Mouse (Mus musculus) adrenal gland, adult 18-20 months (tissue): ENCODE data around the gene Plk2. TPM values are rescaled to one million over a fixed set of nuclear protein-coding genes. Genes with fewer than 3 reads are reported as not detected.

Source experiments
- DNase-seq, 2 experiments: peaks; one replicate each; pipeline ENCODE4 v3.0.0; 2021 to 2022; ENCODE audit warnings: low spot score in 2 of 2
- long read RNA-seq, 2 experiments: library from polyadenylated mRNA; stranded (forward); transcript quantifications; one replicate each; pipeline ENCODE4 v2.0.0; 2021
- total RNA-seq, 2 experiments: library from RNA; stranded (reverse); gene quantifications; 1 replicate in 1 of 2; 2 replicates in 1 of 2; pipeline ENCODE4 v1.2.3; 2021

Plk2 gene
- 10 to 100 TPM; 13.0 to 18.0 TPM for total RNA-seq
- long read RNA-seq, experiment 1, transcript Plk2-201 (14 exons, 2,800 nt) = major isoform, 18 of 23 reads
- long read RNA-seq, experiment 1, partial matches to known transcripts = 0 of 23 reads
- long read RNA-seq, experiment 1, other reads (novel, unspliced or antisense) = 5 of 23 reads
- long read RNA-seq, experiment 2, transcript Plk2-201 (14 exons, 2,800 nt) = major isoform, 30 of 32 reads
- long read RNA-seq, experiment 2, partial matches to known transcripts = 2 of 32 reads
- long read RNA-seq, experiment 2, other reads (novel, unspliced or antisense) = 0 of 32 reads

- DNase-seq = peak; percentile 99
These were observed at the start of gene Plk2 for GRCm38 (mm10) chr13:110394291-110395178. Gene Plk2 (plus strand): TSS chr13:110395046.

GRCm38 (mm10) chr13:110346707-110347106 lies 48.1 kb upstream of the Plk2 start:
- DNase-seq = no peak

DNA sequence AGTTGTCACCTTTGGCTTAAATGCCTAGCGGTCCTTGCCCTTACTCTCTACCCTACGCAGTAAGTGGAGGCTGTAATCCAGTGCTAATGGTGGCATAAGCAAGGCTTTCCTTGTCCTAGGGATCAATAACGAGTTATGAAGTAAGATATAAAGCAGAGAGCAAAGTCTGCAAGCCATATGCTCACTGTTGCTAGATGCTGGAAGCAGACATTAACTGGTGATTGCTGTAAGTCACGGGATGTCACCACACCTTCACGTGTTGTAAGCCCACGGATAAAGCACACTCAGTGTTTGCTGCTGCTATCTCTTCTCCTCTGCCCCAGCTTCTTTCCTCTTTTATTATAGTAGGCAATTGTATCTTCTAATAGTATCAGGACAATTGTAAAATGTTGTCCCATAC lies 43.8 kb upstream of the Plk2 start:
- DNase-seq = no peak

DNA sequence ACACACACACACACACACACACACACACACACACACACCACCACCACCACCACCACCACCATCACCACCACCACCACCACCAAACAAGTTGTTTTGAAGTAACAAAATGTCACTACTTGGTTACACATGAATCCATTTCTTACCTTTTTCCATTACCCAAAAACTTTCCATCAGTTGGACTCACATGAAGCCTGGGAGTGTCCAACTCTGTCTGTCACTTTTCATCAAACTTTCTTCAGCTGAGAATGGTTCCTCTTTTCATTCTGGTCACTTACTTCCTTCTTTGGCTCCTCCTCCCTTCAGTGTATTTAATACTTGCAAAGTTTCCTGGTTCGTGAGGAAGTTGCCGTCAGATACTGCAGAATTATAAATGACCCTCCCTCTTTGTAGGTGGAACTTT lies 37.9 kb upstream of the Plk2 start, which contains the start of gene Gapt:
Gapt (minus strand) TSS at position 259 of the 400 bp plus-strand sequence.
- no peak for DNase-seq

GRCm38 (mm10) chr13:110363722-110364121 lies 31.1 kb upstream of the Plk2 start:
- no peak for DNase-seq

DNA sequence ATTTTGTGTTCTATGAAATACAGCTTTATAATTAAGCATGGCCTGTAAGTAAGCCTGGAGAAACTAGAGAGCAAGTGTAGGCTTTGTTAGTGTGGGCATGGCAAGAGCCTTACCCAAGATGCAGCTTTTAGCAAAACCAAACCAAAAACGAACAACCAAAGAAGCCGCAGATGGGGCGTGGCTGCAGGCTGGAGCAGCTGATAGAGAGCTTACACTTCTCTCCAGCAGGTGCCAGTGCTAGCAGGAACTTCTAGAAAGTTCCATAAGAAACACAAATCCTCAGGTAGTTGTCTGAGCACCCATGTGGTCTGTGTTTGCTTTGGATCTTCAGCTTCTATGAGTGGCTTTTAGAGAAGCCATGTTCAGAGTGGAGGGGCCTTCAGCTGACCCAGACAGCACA lies 28.4 kb upstream of the Plk2 start:
- DNase-seq = no peak

DNA sequence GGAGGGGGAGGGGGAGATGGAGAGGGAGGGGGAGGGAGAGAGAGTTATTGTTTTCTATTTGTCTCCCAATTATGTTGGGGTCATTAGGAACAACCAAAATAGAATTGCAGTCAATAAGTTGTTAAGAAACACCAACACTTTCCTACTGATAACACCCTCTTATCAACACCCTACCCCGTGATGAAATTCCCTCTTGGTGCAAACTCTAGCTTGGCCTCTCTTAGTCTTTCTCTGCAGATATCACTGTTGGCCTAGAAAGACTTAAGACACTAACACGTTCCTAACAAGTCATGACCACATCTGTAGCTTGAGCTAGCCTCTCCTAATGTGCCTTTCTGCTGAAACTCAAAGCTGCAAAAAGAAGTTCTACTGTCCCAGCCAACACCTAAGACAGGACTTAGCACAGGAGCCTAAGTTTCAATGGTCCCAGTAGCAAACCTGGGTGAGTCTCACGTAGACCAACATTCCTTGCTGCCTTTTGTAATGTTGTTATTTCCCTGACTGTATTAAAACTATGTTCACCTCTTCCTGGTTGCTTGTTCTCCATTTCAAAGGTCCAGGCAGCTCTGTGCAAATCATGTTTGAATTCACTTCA lies 26.8 kb upstream of the Plk2 start:
- DNase-seq = no peak

GRCm38 (mm10) chr13:110368556-110369040 lies 26.2 kb upstream of the Plk2 start:
- peak; percentile 38 to 43 for DNase-seq

DNA sequence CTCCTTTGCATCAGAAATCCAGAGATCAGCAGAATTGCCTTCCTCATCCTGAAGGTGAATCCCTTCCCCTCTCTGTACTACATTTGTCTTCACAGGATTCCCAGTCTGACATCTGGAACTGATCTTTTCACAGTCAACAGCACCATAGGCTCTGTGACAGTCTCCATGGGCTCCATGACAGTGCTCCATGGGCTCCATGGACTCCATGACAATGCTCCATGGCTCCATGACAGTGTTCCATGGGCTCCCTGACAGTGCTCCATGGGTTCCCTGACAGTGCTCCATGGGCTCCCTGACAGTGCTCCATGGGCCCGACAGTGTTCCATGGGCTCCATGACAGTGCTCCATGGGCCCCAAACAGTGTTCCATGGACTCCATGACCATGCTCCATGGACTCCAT lies 25.2 kb upstream of the Plk2 start:
- DNase-seq = no peak

GRCm38 (mm10) chr13:110382447-110382901 lies 12.4 kb upstream of the Plk2 start:
- DNase-seq = no peak

DNA sequence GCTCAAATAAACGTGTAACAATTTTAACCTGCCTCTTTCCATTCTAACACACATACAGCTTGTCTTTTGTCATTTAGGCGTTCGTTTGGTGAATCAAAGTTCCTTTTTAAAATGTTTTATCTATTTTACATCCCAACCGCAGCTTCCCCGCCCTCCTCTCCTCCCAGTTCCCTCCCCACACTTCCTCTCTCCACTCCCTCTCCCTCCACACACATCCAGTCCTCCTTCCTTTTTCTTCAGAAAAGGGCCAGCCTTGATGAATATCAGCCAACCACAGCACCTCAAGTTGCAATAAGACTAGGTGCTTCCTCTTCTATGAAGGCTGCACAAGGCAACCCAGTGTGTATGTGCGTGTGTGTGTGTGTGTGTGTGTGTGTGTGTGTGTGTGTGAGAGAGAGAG lies 10.3 kb upstream of the Plk2 start:
- no peak for DNase-seq

- DNase-seq = peak; percentile 57 to 65
These were observed 2.6 kb upstream of the Plk2 start for GRCm38 (mm10) chr13:110392210-110392609.

GRCm38 (mm10) chr13:110392631-110393030 lies 2.2 kb upstream of the Plk2 start:
- DNase-seq = no peak

DNA sequence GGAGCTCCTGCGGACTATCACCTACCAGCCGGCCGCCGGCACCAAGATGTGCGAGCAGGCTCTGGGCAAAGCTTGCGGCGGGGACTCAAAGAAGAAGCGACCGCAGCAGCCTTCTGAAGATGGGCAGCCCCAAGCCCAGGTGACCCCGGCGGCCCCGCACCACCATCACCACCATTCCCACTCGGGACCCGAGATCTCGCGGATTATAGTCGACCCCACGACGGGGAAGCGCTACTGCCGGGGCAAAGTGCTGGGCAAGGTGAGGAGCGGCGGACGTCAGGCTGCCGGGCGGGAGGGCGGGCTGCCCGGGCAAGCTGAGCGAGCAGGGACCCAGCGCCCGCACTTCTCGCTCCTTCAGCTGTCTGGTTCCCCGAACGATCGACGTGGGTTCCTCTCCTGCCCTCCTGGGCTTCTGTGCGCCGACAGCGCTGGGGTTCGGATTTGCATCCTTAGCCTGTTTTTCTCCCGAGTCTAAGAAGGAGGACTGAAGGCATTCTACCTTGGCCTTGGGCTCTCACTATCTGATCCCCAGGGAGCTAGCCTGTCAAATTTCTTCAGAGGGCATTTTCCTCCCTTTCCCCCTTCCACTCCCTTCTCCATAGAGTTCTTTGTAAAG lies 441 bp downstream of the Plk2 start:
- DNase-seq = peak in 1 of 2 experiments; percentile 35

DNA sequence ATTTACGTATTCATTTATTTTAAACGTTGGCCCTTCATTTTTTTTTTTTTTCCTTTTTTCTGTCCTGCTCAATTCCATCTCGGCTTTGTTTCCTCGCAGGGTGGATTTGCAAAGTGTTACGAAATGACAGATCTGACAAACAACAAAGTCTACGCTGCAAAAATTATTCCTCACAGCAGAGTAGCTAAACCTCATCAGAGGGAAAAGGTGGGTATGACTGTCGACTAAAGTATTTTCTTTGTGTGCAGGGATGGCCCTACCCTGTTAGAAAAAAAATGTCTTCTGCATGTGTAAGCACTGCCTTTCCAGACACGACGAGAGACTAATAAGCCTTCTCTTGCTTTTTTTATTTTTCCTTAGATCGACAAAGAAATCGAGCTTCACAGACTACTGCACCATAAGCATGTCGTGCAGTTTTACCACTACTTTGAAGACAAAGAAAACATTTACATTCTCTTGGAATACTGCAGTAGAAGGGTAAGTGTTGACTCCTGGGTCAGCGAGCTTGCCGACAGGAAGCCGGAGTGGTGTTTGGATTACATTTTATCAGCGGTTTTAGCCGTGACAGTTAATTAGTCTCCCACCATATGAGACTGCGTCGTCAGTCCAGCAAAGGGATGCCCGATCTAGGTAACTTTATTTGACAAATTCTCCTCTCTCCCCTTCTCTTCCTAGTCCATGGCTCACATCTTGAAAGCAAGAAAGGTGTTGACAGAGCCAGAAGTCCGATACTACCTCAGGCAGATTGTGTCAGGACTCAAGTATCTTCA lies 1.3 kb downstream of the Plk2 start:
- no peak for DNase-seq

GRCm38 (mm10) chr13:110397750-110398149 lies 2.9 kb downstream of the Plk2 start:
- no peak for DNase-seq

DNA sequence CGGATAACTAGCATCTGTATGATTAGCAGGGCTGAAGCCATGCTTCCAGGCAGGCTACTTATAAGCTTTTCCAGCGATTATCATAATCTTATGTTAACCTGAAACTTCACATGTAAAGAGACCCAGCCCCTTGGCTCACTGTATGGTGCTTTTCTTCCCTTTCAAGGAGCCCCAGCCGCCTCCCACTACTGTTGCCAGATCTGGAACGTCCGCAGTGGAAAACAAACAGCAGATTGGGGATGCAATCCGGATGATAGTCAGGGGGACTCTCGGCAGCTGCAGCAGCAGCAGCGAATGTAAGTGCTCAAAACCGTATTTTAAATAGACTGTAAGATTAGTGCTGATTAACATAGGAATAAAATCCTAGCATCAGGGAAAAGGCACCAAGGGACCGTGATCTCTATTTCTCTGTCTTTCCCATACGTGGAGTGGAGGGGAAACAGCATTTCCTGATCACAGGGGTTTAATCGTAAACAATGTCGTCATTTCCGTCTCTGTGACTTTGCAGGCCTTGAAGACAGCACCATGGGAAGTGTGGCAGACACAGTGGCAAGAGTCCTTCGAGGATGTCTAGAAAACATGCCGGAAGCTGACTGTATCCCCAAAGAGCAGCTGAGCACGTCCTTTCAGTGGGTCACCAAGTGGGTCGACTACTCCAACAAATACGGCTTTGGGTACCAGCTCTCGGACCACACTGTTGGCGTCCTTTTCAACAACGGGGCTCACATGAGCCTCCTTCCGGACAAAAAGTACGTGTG lies 3.8 kb downstream of the Plk2 start:
- no peak for DNase-seq

- DNase-seq = no peak
These were observed 6.6 kb downstream of the Plk2 start for GRCm38 (mm10) chr13:110401443-110401842.

DNA sequence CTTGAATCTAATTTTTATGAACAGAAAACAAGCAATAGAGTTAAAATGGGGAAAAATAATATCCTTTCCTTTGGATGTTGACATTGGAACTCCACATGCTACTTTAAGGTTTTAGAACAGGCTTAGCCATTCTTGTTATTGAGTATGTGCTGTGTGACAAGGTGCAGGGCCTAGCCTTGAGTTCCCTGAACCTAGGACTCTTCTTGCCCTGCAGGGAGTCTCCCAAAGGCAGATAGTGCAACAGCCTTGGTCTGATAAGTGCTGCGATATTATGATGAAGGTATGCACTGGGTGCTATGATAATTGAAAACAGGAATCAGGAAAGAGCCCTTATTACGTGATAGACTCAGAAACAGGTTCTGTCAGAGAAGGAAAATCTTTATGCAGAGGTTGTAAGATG lies 7.0 kb downstream of the Plk2 start:
- no peak for DNase-seq

DNA sequence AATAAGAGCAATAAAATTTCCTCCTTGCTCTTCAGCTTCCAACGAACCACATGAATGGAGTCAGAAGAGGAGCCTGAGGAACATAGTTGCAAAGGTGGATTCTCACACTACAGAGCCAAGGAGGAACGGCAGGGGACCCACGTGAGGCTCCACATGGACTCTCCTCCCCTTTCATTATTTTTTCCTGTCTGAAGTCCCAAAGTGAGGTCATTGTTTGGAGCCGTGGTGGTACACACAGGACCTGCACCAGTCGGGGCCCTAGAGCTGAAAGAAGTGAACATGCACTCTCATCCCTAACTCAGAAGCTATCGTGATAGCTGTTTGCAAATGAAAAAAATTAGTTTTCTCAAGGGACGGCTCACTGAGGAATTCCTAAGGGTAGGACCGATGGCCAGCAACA lies 9.2 kb downstream of the Plk2 start:
- no peak for DNase-seq
